Mouse (Mus musculus) 3T3-L1 (cell line): ENCODE data around the gene Skp2.

ENCODE experiments used
- DNase-seq: peaks from one replicate; pipeline ENCODE4 v3.0.0-alpha.2; 2015; ENCODE audit warnings: low read depth, low spot score

Gene Skp2

GRCm38 (mm10) chr15:9114131-9114530, 41.1 kb downstream of the Skp2 start:
- no peak for DNase-seq

- no peak for DNase-seq
These were observed 41.7 kb downstream of the Skp2 start for GRCm38 (mm10) chr15:9113556-9113955.

GRCm38 (mm10) chr15:9111648-9112047, 43.6 kb downstream of the Skp2 start:
- no peak for DNase-seq

GRCm38 (mm10) chr15:9110526-9111347, 44.5 kb downstream of the Skp2 start:
- DNase-seq = no peak

- no peak for DNase-seq
These were observed 48.7 kb downstream of the Skp2 start for GRCm38 (mm10) chr15:9106303-9107074.

GRCm38 (mm10) chr15:9100446-9101077, 54.7 kb downstream of the Skp2 start:
- no peak for DNase-seq

- DNase-seq = no peak
These were observed 58.4 kb downstream of the Skp2 start for GRCm38 (mm10) chr15:9096865-9097264.

- DNase-seq = no peak
These were observed 60.9 kb downstream of the Skp2 start for GRCm38 (mm10) chr15:9094366-9094750.

GRCm38 (mm10) chr15:9093598-9094365, 61.4 kb downstream of the Skp2 start:
- DNase-seq = no peak

GRCm38 (mm10) chr15:9090662-9091061, 64.6 kb downstream of the Skp2 start:
- DNase-seq = no peak

- DNase-seq = no peak
These were observed 66.0 kb downstream of the Skp2 start for GRCm38 (mm10) chr15:9089136-9089720.

- DNase-seq = no peak
These were observed 66.5 kb downstream of the Skp2 start for GRCm38 (mm10) chr15:9088683-9089072.

- no peak for DNase-seq
These were observed 67.1 kb downstream of the Skp2 start for GRCm38 (mm10) chr15:9087895-9088682.

- DNase-seq = no peak
These were observed 67.8 kb downstream of the Skp2 start for GRCm38 (mm10) chr15:9087421-9087820.

GRCm38 (mm10) chr15:9086813-9087212, 68.4 kb downstream of the Skp2 start:
- DNase-seq = no peak

- DNase-seq = no peak
These were observed 72.5 kb downstream of the Skp2 start for GRCm38 (mm10) chr15:9082753-9083152.

- no peak for DNase-seq
These were observed 73.9 kb downstream of the Skp2 start for GRCm38 (mm10) chr15:9081294-9081693.

- DNase-seq = no peak
These were observed 75.0 kb downstream of the Skp2 start for GRCm38 (mm10) chr15:9080206-9080605.

GRCm38 (mm10) chr15:9079626-9080025, 75.6 kb downstream of the Skp2 start:
- DNase-seq = no peak

GRCm38 (mm10) chr15:9078481-9079300, 76.5 kb downstream of the Skp2 start:
- DNase-seq = no peak
